Mouse (Mus musculus): ENCODE measurements at regions not wholly inside any gene's neighbourhood (a gene's known extent, or its start where the extent isn't known, plus 50 kb on each side); places are given as distances from the start of the nearest gene placed in this dataset.

DNA sequence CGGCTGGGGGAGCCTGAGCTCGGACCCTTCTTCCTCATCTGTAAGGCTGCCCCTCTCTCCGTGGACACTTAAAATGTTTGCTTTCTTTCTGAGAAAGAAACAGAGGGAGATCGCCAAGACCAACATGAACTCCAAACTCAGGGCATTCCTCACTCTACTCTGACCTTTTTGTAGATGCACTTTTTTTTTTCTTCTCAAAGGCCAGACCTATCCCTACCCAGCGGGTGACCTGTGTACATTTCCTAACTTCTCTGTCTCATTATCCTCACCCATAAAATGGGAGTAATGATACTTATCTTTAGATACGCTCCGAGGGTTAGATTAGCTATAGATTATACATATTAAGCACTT lies 109.6 kb upstream of the Jun start:
- TF ChIP-seq CTCF (IDR thresholded peaks at IDR 0.05; ENCODE audit: extremely low read depth, insufficient read length, insufficient replicate concordance, low read depth, low read length): peak; percentile 27; the same call in 1 of the 2 replicates
- TF ChIP-seq POLR2A (IDR thresholded peaks at IDR 0.05; ENCODE audit: low read depth, low read length): no peak
